Mouse (Mus musculus) kidney, postnatal 25 days (tissue): ENCODE data around the gene Ube4b.
A peak's percentile ranks its signal among the peaks of the same experiment; 100 is the strongest.

ENCODE experiments used
- DNase-seq, 2 experiments: peaks; one replicate each; pipeline ENCODE4 v3.0.0; 2021; ENCODE audit warnings: mixed read lengths in 2 of 2

Ube4b gene

DNA sequence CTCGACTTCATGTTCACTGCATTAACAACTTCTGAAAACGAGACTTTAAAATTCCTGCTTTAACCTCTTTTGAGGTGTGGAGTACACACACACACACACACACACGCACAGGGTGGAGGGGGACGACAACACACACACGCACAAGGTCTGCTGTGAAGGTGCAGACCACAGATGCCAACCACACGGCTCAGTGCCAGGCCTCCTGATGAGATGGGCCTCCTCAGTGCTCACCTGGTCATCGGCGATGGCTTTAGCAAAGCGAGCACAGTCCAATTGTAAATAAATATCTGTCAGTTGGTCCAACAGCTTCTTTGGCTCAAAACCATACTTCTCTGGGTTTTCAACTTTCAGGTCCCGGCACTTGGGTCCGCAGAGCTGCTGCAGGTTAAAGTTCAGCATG lies 91.7 kb downstream of the Ube4b start:
- no peak for DNase-seq

- DNase-seq: peak in 1 of 2 experiments; percentile 7
Observed at GRCm38 (mm10) chr4:149332726-149333125, 93.8 kb downstream of the Ube4b start.

DNA sequence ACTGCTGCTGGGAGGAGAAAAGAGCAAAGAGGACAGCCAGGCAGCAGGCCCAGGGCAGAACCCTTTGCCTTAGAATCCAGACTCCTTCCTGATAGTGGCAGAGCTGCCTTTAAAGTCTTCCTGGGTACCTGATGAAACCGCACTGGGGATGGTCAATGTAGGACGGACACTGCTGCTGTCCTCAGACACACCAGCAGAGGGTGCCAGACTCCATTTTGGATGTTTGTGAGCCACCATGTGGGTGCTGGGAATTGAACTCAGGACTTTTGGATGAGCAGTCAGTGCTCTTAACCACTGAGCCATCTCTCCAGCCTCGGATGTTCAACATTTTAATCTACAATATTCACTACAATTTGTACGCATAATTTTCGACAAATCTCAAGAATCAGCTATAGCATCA lies 96.1 kb downstream of the Ube4b start:
- no peak for DNase-seq

DNA sequence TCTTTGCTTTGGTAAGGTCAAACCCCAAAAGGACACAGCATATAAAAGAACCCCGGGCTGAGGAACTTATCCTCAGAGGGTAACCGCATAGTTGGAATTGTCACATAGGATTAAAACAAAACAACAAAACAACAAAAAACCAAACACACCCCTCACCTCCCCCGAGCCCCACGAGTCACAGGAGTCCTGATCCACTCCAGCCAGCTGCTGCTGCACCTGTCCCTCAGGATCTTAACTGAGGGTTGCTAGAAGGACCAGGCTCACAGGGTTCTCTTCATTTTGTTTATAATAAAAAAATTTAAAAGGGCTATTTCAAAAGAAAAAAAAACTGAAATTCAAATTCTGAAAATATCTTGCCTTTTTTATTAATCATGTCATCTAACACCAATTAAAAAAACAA lies 97.8 kb downstream of the Ube4b start:
- DNase-seq: no peak

GRCm38 (mm10) chr4:149327281-149327680 lies 99.3 kb downstream of the Ube4b start:
- no peak for DNase-seq

- DNase-seq: no peak
Observed at GRCm38 (mm10) chr4:149325411-149326162, 101.0 kb downstream of the Ube4b start.

GRCm38 (mm10) chr4:149323730-149324129 lies 102.8 kb downstream of the Ube4b start:
- DNase-seq: no peak

GRCm38 (mm10) chr4:149322718-149323117 lies 103.8 kb downstream of the Ube4b start:
- DNase-seq: no peak

DNA sequence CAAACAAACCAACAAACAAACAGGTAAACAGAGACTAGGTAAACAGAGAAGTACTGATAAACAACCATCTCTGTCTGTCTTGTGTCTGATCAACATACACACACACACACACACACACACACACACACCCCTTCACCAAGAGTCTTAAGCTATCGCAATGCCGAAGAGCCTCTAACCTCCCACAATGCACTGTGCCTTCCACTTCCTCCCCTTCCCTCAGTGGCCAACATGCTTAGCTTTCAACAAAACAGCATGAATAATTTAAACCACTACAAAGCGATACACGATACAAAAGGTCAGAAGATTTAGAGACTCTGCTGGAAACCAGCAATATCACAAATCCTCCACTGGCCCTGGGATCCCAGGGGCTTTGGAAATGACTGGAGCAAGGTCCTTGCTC lies 104.3 kb downstream of the Ube4b start:
- DNase-seq: no peak

DNA sequence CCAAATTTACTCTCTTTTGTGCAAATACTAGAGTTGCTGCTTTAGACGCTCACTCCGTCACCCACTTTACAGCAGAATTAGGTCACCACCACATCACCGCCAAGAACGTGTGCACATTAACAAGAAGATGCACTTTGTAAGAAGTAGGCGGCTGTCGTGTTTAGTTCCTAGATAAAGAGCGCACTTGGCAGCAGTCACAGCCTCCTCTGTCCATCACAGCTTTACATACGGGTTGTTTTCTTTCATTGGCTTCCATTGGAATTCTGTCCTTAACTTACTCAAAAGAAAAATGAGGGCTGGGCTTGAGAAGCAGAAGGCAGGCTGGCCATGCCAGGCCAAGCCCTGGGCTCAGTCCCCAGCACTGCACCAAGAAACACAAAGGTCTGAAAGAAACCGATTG lies 107.5 kb downstream of the Ube4b start:
- DNase-seq: no peak

- no peak for DNase-seq
Observed at GRCm38 (mm10) chr4:149317387-149317786, 109.2 kb downstream of the Ube4b start.

- DNase-seq: no peak
Observed at GRCm38 (mm10) chr4:149314275-149314837, 112.2 kb downstream of the Ube4b start.

- no peak for DNase-seq
Observed at GRCm38 (mm10) chr4:149313558-149314253, 112.8 kb downstream of the Ube4b start.

GRCm38 (mm10) chr4:149311996-149312395 lies 114.6 kb downstream of the Ube4b start:
- no peak for DNase-seq

GRCm38 (mm10) chr4:149308491-149308820 lies 118.1 kb downstream of the Ube4b start:
- no peak for DNase-seq

- peak; percentile 97 to 99 for DNase-seq
Observed at GRCm38 (mm10) chr4:149307596-149308490, 118.7 kb downstream of the Ube4b start, which contains the start of gene Kif1b. Kif1b (minus strand) TSS chr4:149307693.

DNA sequence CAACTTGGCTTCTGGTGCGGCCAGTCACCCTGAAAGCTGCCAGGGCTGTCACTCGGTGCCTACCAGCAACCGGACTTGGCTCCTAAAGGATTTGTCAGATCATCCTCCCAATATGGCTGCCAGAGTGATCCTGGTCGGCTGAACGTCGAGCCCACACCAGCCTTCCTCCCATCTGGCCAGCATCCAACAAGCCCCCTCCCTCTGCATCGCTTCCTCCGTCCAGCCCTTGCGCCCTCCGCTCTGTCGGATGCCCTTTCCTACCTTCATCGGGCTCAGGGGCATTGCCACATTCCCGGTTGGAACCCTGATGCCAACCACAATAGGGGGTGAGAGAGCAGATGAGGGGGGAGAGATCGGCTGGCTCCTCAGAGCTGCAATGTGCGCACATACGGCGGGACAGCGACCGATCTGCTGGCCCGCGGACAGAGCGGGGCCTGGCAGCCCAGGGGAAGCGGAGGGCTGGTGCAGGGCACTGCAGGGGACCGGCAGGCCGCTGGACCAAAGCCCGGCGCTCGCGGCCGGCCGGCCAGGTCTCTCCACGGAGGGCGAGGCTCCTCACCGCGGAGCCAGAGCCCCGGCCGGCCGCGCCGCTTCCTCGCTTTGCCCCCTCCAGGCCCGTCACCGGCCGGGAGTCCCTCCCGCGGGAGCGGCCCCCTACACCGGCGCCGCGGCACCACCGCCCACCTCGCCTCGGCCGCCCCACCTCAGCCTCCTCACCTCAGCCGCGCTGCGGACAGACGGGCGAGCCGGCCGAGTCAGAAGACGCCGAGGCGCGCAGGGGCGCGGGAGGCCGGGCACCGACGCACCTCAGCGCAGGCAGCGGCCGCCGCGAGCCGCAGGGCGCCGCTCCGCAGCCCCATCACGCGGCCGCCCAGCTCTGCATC lies 119.6 kb downstream of the Ube4b start:
- DNase-seq: peak; percentile 81 to 88

DNA sequence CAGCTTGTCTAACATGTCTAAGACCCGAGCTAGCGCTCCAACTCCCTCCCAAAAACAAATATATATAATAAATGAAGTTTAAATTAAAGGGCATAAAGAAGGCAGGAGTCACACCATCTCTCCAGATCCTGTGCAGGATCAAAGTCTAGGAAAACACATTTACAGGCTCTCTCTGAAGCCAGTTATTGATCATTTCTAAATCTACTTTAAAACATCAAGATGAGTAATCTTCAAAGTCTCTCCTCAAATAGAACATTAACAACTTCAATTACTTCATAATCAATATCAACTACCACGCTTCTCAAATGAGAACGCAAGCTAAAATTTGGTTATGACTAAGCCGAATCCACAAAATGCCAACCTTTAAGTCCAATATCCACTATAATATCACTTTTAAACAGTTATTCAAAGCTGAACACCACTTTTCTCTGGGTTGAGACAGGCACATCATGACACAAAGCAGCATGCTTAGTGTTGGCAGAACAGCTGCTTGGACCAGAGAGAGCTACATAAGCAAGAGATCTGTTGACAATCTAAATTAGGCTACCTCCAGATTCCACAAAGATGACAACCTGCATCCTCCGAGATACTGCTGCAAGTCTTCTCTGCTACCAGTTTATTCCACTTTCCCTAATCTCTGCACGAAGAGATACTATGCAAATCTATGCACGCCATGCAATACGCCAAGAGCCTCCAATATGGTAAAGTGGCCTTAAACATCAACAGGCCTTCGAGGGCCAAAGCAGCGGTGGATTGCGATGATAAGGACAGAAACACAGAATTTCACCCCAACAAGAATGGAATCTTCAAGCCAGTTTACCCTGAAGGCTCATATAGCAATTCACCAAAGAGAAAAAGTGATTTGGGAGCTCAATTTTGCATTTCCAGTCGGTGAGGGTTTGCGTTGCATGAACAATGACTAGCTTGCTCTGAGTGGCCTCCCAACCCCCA lies 120.5 kb downstream of the Ube4b start:
- DNase-seq: no peak

- no peak for DNase-seq
Observed at GRCm38 (mm10) chr4:149304466-149304865, 122.1 kb downstream of the Ube4b start.

DNA sequence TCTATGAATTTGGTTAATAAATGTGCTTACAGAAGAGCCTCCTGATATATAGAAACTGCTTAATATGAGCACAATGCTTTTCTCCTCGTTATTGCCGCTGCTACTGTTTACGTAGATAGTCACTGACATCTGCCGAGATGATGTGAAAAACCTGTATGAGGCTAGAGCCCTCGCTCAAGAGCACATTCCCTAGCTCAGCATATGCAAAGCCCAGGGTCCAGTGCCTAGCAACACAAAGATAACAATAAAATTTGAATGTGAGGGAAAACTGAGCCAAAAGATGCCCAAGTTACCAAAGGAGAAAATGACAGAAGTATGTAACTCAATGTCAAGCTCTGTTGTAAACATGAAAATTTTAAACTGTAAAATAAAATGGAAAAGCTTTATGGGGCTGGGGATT lies 123.0 kb downstream of the Ube4b start:
- no peak for DNase-seq

DNA sequence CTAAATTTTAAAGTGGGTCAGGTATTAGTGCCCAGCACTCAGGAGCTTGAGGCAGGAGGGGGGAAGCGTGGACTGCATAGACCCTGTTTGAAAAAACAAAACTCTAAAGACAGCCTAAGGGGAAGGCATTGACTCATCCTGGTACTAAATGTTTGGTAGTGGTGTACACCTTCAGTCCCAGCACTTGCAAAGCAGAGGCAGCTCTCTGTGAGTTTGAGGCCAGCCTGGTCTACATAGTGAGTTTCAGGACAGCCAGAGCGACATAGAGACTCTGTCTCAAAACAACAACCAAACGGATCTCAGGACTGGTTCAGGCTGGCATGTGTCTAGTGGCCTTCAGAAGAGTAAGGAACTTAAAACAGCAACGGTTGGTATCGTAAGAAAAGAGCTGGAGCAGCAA lies 123.8 kb downstream of the Ube4b start:
- no peak for DNase-seq
